Mouse (Mus musculus) liver, embryonic 14.5 days (tissue): Measurements from ENCODE around the gene Iqcj. TPM values are rescaled to one million over a fixed set of nuclear protein-coding genes. Genes with fewer than 3 reads are reported as not detected.

Source experiments
- ATAC-seq: fragments of 200-750 bp; cut with Nextera tagmentation; 2 replicates; pipeline ENCODE4 v1.8.0; 2017; ENCODE audit warnings: moderate number of reproducible peaks, mild to moderate bottlenecking, moderate library complexity; ENCODE audit not compliant: insufficient read depth
- DNase-seq, 3 experiments: peaks; one replicate each; pipeline ENCODE4 v3.0.0-alpha.2; 2012 to 2013; ENCODE audit warnings: low read depth in 3 of 3, low spot score in 3 of 3
- H3K27ac ChIP-seq: fragments of 300-500 bp; sonication (generic); 2 replicates; pipeline ENCODE4 v1.5.1; 2014; ENCODE audit warnings: moderate library complexity, mild to moderate bottlenecking, control low read depth, inconsistent platforms
- H3K27me3 ChIP-seq: fragments of 300-500 bp; sonication (generic); 2 replicates; pipeline ENCODE4 v1.6.1; 2014; ENCODE audit warnings: mild to moderate bottlenecking, low read length, moderate library complexity; ENCODE audit not compliant: control insufficient read depth, insufficient read depth
- H3K36me3 ChIP-seq: fragments of 300-500 bp; sonication (generic); replicated peaks from 2 replicates; pipeline ENCODE4 v1.6.1; 2014; ENCODE audit warnings: low read depth; ENCODE audit not compliant: control insufficient read depth, insufficient read depth
- H3K4me1 ChIP-seq, 2 experiments: fragments of 200-500 bp in 1 of 2; fragments of 300-500 bp in 1 of 2; sonication (generic) in 1 of 2; replicated peaks; 2 replicates each; pipeline ENCODE4 v1.6.1; 2012 to 2014; ENCODE audit warnings: antibody characterized with exemption in 1 of 2, inconsistent platforms in 1 of 2, low read length in 1 of 2; ENCODE audit not compliant: control insufficient read depth in 2 of 2, insufficient read depth in 2 of 2
- H3K4me2 ChIP-seq: fragments of 300-500 bp; sonication (generic); 2 replicates; pipeline ENCODE4 v1.6.1; 2014; ENCODE audit warnings: low read depth, mild to moderate bottlenecking, control low read depth, moderate library complexity
- H3K4me3 ChIP-seq, 2 experiments: fragments of 200-500 bp in 1 of 2; fragments of 300-500 bp in 1 of 2; sonication (generic) in 1 of 2; 2 replicates each; pipeline ENCODE4 v1.5.1; 2012 to 2014; ENCODE audit warnings: low read depth in 2 of 2, low read length in 2 of 2, mild to moderate bottlenecking in 2 of 2, control low read depth in 1 of 2, inconsistent platforms in 1 of 2, moderate library complexity in 1 of 2; ENCODE audit not compliant: insufficient read depth in 1 of 2
- H3K9ac ChIP-seq: fragments of 300-500 bp; sonication (generic); replicated peaks from 2 replicates; pipeline ENCODE4 v1.6.1; 2014; ENCODE audit warnings: mild to moderate bottlenecking, control low read depth, moderate library complexity
- H3K9me3 ChIP-seq: fragments of 300-500 bp; sonication (generic); 2 replicates; pipeline ENCODE4 v1.6.1; 2016; ENCODE audit warnings: low read length, mixed read lengths; ENCODE audit not compliant: control insufficient read depth
- CTCF ChIP-seq: IDR thresholded peaks from 2 replicates; pipeline ENCODE4 v1.5.1; 2016; ENCODE audit warnings: antibody characterized with exemption, low read depth, control low read depth
- EP300 ChIP-seq: IDR thresholded peaks from 2 replicates; pipeline ENCODE4 v1.6.1; 2016; ENCODE audit warnings: antibody characterized with exemption, low read depth
- WGBS: fragments of 180-500 bp; shearing (Covaris S2); extraction: QIAGEN DNeasy Blood & Tissue Kit; methylation state at CpG from one replicate; pipeline ENCODE4 v1.1.7; 2014; ENCODE audit not compliant: insufficient replicate concordance; 5-methylcytosine and 5-hydroxymethylcytosine counted together
- polyA plus RNA-seq, 2 experiments: library from polyadenylated mRNA; depleted of rRNA in 1 of 2; stranded (reverse) in 1 of 2; unstranded in 1 of 2; fragments of >200 nt; fragmentation: Nextera tagmentation in 1 of 2; extraction: Ambion mirVana in 1 of 2; gene quantifications; 2 replicates each; pipeline versions ENCODE4 v1.2.1 to v1.2.3; 2012 to 2014

Iqcj gene
- polyA plus RNA-seq, 2 experiments: not detected

DNA sequence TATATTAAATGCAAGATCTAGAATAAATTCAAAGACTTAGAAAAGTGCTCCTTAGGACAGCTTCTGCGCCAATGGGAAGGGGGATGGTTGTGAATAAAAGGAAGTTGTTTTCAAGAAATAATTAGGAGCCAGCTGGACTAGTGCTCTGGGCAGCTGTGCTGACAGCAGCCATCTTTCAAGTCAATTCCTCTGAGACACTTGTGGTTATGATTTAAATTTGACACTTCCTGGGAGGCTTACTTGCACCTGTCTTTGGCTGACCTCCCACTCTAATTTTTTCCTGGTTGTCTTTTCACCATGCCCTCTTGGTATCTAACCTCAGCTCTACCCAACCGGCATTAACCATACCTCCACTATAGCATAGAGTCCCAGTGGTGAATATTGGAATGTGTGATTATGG, 55.0 kb downstream of the Iqcj start:
- DNase-seq: no peak
- 49% methylated on average over 2 of the region's 2 CpGs for WGBS
- H3K9ac ChIP-seq: no peak overlapping the region
- no peak for TF ChIP-seq CTCF
- TF ChIP-seq EP300: no peak
- H3K9me3 ChIP-seq: no peaks in the 10 kb centered on the region
- H3K4me1 ChIP-seq: no peaks in the 10 kb centered on the region
- no peak overlapping the region for H3K4me2 ChIP-seq
- no peak overlapping the region for H3K27ac ChIP-seq
- no peak overlapping the region for H3K4me3 ChIP-seq
- no peaks in the 10 kb centered on the region for H3K36me3 ChIP-seq
- no peaks in the 10 kb centered on the region for H3K27me3 ChIP-seq
- no peak for ATAC-seq

DNA sequence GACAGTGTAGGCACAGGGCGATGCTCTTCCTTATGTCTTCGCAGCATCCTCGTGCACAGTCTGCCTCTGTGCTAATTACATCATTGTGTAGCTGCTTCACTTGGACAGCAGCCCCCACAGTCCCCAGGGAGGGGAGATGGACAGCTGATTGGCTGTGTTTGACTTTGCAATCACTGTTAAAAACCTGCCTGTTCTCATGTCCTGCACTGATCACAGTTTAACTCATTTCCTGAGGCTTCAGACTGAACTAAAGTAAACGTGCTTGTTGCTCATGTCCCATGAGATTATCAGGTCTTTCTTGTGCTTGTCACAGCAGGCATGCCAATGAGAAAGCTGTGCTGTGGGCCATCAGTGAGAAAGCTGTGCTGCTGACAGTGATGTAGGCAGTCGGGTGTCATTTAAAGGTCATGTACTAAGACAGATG, 60.5 kb downstream of the Iqcj start:
- no peak overlapping the region for H3K9ac ChIP-seq
- H3K4me2 ChIP-seq: no peak overlapping the region
- ATAC-seq: no peak
- 50% methylated on average over 5 of the region's 5 CpGs for WGBS
- H3K4me1 ChIP-seq: no peaks in the 10 kb centered on the region
- H3K36me3 ChIP-seq: no peaks in the 10 kb centered on the region
- H3K9me3 ChIP-seq: no peaks in the 10 kb centered on the region
- H3K27me3 ChIP-seq: no peaks in the 10 kb centered on the region
- H3K4me3 ChIP-seq: no peak overlapping the region
- TF ChIP-seq CTCF (no peak), EP300 (no peak)
- DNase-seq: no peak
- H3K27ac ChIP-seq: no peak overlapping the region

DNA sequence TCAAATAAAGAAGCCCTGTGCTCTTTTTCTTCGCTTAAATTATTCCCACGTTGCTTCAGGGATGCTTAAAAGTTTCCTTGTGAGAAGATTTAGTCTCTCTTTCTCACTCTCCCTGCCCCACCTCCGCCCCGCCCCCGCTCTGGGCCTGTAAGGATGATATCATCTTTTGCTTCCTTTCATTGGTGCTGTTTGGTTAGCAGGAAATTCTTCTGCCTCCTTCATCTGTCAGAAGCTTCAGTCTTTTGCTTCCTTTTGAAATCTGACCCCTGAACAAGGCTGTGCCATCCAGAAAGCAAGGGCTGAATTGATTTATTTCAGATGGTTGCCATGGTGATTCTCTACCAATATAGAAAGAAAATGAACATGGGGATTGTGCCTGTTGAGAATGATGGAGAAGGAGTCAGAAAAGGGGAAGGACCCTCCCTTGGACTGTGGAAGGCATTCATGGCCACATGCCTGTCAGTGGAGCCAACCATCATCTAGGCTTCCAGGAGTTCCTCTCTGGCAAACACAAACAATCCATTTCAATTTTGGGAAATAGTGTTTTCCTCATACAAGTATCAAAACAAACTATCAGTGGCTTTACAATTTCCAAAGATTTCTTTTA, 62.5 kb downstream of the Iqcj start:
- Histone ChIP-seq H3K36me3 (no peaks in the 10 kb centered on the region), H3K9ac (no peak overlapping the region), H3K4me3 (no peak overlapping the region), H3K9me3 (no peaks in the 10 kb centered on the region), H3K4me1 (no peaks in the 10 kb centered on the region), H3K27ac (no peak overlapping the region), H3K27me3 (no peaks in the 10 kb centered on the region), H3K4me2 (no peak overlapping the region)
- WGBS: 25% methylated on average over 5 of the region's 5 CpGs
- TF ChIP-seq CTCF (no peak), EP300 (no peak)
- no peak for DNase-seq
- no peak for ATAC-seq

DNA sequence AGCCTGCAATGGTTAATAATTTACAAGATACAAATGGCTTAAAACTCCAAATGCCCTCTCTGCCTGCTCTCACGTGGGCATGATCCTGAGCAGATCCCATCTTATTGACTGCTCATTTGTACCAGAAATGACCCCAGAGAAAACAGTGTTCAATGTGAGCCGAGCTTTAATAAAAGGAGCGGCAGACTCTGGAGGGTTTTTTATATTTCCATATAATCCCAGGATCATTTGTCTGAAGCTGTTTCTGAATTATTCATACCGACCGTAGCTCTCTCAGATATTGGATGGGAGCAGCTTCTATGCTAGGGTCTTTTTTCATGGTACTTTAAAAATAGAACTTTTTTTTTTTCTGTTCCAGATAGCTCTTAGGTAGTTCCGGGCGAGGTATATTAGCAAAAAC, 67.7 kb downstream of the Iqcj start:
- no peaks in the 10 kb centered on the region for H3K27me3 ChIP-seq
- H3K9me3 ChIP-seq: no peaks in the 10 kb centered on the region
- H3K4me1 ChIP-seq: no peaks in the 10 kb centered on the region
- no peak overlapping the region for H3K4me2 ChIP-seq
- TF ChIP-seq EP300 (no peak), CTCF (no peak)
- H3K4me3 ChIP-seq: no peak overlapping the region
- WGBS: 61% methylated on average over 7 of the region's 7 CpGs
- ATAC-seq: no peak
- H3K27ac ChIP-seq: no peak overlapping the region
- DNase-seq: no peak
- no peaks in the 10 kb centered on the region for H3K36me3 ChIP-seq
- H3K9ac ChIP-seq: no peak overlapping the region

DNA sequence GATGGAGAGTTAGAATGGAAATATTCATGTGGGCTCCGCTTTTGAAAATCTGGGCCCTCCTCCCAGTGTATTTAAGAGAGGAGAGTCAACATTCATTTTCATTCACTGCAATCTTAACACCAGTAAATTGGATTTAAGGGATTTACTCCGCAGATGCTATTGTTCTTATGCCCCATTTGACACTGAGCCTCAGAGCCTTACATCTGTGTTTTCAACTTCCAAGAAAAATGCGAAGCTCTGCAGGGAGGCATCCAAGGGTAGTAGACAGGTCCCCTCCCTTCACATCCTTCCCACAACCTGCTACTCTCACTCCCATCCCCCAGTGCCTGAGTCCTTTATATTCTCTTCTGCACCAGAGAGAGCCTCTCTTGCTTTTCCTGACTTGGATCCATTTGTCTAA, 68.1 kb downstream of the Iqcj start:
- H3K4me1 ChIP-seq: no peaks in the 10 kb centered on the region
- ATAC-seq (no peak), DNase-seq (no peak)
- no peak overlapping the region for H3K9ac ChIP-seq
- H3K27me3 ChIP-seq: no peaks in the 10 kb centered on the region
- H3K4me2 ChIP-seq: no peak overlapping the region
- H3K4me3 ChIP-seq: no peak overlapping the region
- H3K9me3 ChIP-seq: no peaks in the 10 kb centered on the region
- WGBS: 29% methylated on average over 3 of the region's 3 CpGs
- TF ChIP-seq EP300 (no peak), CTCF (no peak)
- no peak overlapping the region for H3K27ac ChIP-seq
- H3K36me3 ChIP-seq: no peaks in the 10 kb centered on the region
